Mouse (Mus musculus): ENCODE results near the gene Cacna2d2.

- no peak for TF ChIP-seq CTCF (IDR thresholded peaks at IDR 0.05; ENCODE audit: control insufficient read depth, insufficient read depth, insufficient replicate concordance, low read depth, low read length)
- no peak for TF ChIP-seq POLR2A (IDR thresholded peaks at IDR 0.05; ENCODE audit: control insufficient read depth, low read depth, low read length)
These were observed 444 bp upstream of the Cacna2d2 start for GRCm38 (mm10) chr9:107398968-107399367.
